Mouse (Mus musculus) ES-Bruce4 (cell line): ENCODE results near the gene Magi1. TPM values are rescaled to one million over a fixed set of nuclear protein-coding genes. Genes with fewer than 3 reads are reported as not detected.

Experiments
- H3K27ac ChIP-seq: 2 replicates; pipeline ENCODE4 v1.5.1; 2012; ENCODE audit warnings: low read length, inconsistent platforms; ENCODE audit not compliant: insufficient read depth
- H3K27me3 ChIP-seq: 2 replicates; pipeline ENCODE4 v1.6.1; 2012; ENCODE audit warnings: mild to moderate bottlenecking, low read length, inconsistent platforms; ENCODE audit not compliant: control insufficient read depth, poor library complexity, insufficient read depth, severe bottlenecking
- H3K36me3 ChIP-seq: 2 replicates; pipeline ENCODE4 v1.6.1; 2012; ENCODE audit warnings: inconsistent platforms, mild to moderate bottlenecking, low read length, moderate library complexity; ENCODE audit not compliant: control insufficient read depth, poor library complexity, insufficient read depth, severe bottlenecking
- H3K4me1 ChIP-seq: one replicate; pipeline ENCODE4 v1.8.1; 2011; ENCODE audit warnings: low read length; ENCODE audit not compliant: control insufficient read depth, insufficient read depth
- H3K4me3 ChIP-seq: 2 replicates; pipeline ENCODE4 v1.5.1; 2011; ENCODE audit warnings: low read depth, mild to moderate bottlenecking, low read length
- H3K9ac ChIP-seq: 2 replicates; pipeline ENCODE4 v1.6.1; 2012; ENCODE audit warnings: low read depth, mild to moderate bottlenecking, inconsistent platforms; ENCODE audit not compliant: poor library complexity, severe bottlenecking
- H3K9me3 ChIP-seq: replicated peaks from 2 replicates; pipeline ENCODE4 v1.6.1; 2012; ENCODE audit warnings: mild to moderate bottlenecking, low read length, inconsistent platforms; ENCODE audit not compliant: control insufficient read depth, poor library complexity, insufficient read depth, severe bottlenecking
- CTCF ChIP-seq: IDR thresholded peaks from one replicate; pipeline ENCODE4 v1.8.1; 2011; ENCODE audit warnings: low read depth, low read length
- EP300 ChIP-seq: IDR thresholded peaks from 2 replicates; pipeline ENCODE4 v1.6.1; 2011; ENCODE audit warnings: low read depth, low read length; ENCODE audit not compliant: insufficient read depth
- POLR2A ChIP-seq: IDR thresholded peaks from one replicate; pipeline ENCODE4 v1.8.1; 2011; ENCODE audit warnings: low read length; ENCODE audit not compliant: insufficient read depth
- polyA plus RNA-seq: library from polyadenylated mRNA; stranded (reverse); fragments of >200 nt; gene quantifications from 2 replicates; pipeline ENCODE4 v1.2.4, GENCODE M21; 2011; ENCODE audit warnings: low read depth; ENCODE audit not compliant: missing spikeins, insufficient read depth, insufficient read length

Gene Magi1
- polyA plus RNA-seq, 1 experiment = 22.4 TPM

GRCm38 (mm10) chr6:94060621-94061213, 223.0 kb downstream of the Magi1 start:
- Histone ChIP-seq H3K4me3 (no peak overlapping the region), H3K9ac (no peak overlapping the region), H3K27ac (no peak overlapping the region), H3K4me1 (no peaks in the 10 kb centered on the region), H3K36me3 (no peaks in the 10 kb centered on the region), H3K9me3 (0 out of 2 replicates have a peak, but pooled peaks cover 2% of the 10 kb centered on the region), H3K27me3 (no peaks in the 10 kb centered on the region)
- TF ChIP-seq CTCF = no peak

- Histone ChIP-seq H3K4me3 (no peak overlapping the region), H3K27me3 (no peaks in the 10 kb centered on the region), H3K4me1 (no peaks in the 10 kb centered on the region), H3K27ac (no peak overlapping the region), H3K36me3 (no peaks in the 10 kb centered on the region), H3K9me3 (no peaks in the 10 kb centered on the region), H3K9ac (no peak overlapping the region)
- no peak for TF ChIP-seq POLR2A
- no peak for TF ChIP-seq EP300
- TF ChIP-seq CTCF = no peak
These were observed 224.6 kb downstream of the Magi1 start for GRCm38 (mm10) chr6:94059090-94059489.

GRCm38 (mm10) chr6:94053920-94054319, 229.8 kb downstream of the Magi1 start:
- H3K27ac ChIP-seq = no peak overlapping the region
- no peaks in the 10 kb centered on the region for H3K4me1 ChIP-seq
- H3K4me3 ChIP-seq = no peak overlapping the region
- no peak overlapping the region for H3K9ac ChIP-seq
- no peaks in the 10 kb centered on the region for H3K36me3 ChIP-seq
- H3K9me3 ChIP-seq = no peaks in the 10 kb centered on the region
- no peak for TF ChIP-seq EP300
- no peak for TF ChIP-seq POLR2A
- TF ChIP-seq CTCF = peak; percentile 62
- no peaks in the 10 kb centered on the region for H3K27me3 ChIP-seq

- no peak overlapping the region for H3K9ac ChIP-seq
- no peaks in the 10 kb centered on the region for H3K36me3 ChIP-seq
- TF ChIP-seq EP300 = no peak
- TF ChIP-seq POLR2A = no peak
- TF ChIP-seq CTCF = no peak
- peaks cover 2% of the 10 kb centered on the region for H3K4me1 ChIP-seq
- H3K27me3 ChIP-seq = no peaks in the 10 kb centered on the region
- H3K4me3 ChIP-seq = no peak overlapping the region
- H3K27ac ChIP-seq = no peak overlapping the region
- no peaks in the 10 kb centered on the region for H3K9me3 ChIP-seq
These were observed 238.5 kb downstream of the Magi1 start for GRCm38 (mm10) chr6:94045180-94045579.

GRCm38 (mm10) chr6:94043461-94043860, 240.3 kb downstream of the Magi1 start:
- H3K36me3 ChIP-seq = no peaks in the 10 kb centered on the region
- H3K27ac ChIP-seq = no peak overlapping the region
- peaks cover 2% of the 10 kb centered on the region for H3K4me1 ChIP-seq
- no peak overlapping the region for H3K9ac ChIP-seq
- TF ChIP-seq POLR2A (no peak), EP300 (no peak), CTCF (no peak)
- H3K4me3 ChIP-seq = no peak overlapping the region
- no peaks in the 10 kb centered on the region for H3K27me3 ChIP-seq
- no peaks in the 10 kb centered on the region for H3K9me3 ChIP-seq

- Histone ChIP-seq H3K4me3 (no peak overlapping the region), H3K36me3 (no peaks in the 10 kb centered on the region), H3K27ac (no peak overlapping the region), H3K27me3 (no peaks in the 10 kb centered on the region), H3K4me1 (peaks cover 6% of the 10 kb centered on the region), H3K9ac (no peak overlapping the region), H3K9me3 (no peaks in the 10 kb centered on the region)
- TF ChIP-seq POLR2A = no peak
- TF ChIP-seq EP300 = no peak
- no peak for TF ChIP-seq CTCF
These were observed 243.6 kb downstream of the Magi1 start for GRCm38 (mm10) chr6:94040093-94040492.
